Mouse (Mus musculus) heart, adult 11 months (tissue): ENCODE measurements around the gene Gm20532.

Experiments
- DNase-seq: peaks from one replicate; pipeline ENCODE4 v3.0.0; 2022

The Gm20532 gene

GRCm38 (mm10) chr2:26626081-26626480 is 39.6 kb downstream of the Gm20532 start:
- no peak for DNase-seq

GRCm38 (mm10) chr2:26627921-26628739 is 41.7 kb downstream of the Gm20532 start, which contains the start of gene Fam69b:
Gene Fam69b (plus strand): TSS chr2:26628457.
- peak; percentile 99 for DNase-seq

- DNase-seq = peak; percentile 92
Observed at GRCm38 (mm10) chr2:26628792-26629437, 42.5 kb downstream of the Gm20532 start.

DNA sequence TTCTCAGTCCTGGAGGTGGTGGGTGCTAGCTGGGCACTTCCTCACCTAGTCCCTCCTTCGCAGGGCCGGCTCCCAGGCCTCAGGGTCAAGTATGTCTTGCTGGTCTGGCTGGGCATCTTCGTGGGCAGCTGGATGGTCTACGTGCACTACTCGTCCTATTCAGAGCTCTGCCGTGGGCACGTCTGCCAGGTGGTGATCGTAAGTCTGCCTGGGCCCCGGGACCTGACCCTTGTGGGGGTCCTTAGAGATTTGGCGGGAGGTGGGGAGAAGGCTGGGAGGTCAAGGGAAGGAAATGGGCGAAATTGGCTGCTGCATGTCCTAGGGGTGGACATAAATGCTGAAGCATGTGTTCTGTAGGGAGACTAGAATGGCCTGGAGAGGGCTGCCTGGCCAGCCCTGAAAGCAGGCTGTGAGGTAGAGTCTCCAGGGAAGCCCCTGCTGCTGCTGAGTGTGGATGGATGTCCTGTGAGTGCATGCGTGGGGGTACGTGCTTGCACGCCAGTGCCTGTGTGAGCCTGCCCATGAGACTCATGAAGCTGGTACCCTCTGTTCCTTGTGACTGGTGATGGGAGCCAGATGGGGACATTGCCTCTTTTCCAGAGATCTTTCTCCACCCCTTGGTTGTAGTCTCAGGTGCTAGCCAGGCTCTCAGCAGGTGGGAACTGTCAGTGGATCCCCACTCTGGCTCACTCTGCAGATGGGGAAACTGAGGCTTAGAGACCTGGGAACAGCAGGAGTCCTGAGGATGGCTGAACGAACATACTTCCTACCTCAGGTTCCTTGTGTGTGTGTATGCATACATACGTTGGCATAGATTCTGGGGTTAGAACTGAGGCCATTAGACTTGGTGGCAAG is 46.3 kb downstream of the Gm20532 start:
- DNase-seq = peak; percentile 91

GRCm38 (mm10) chr2:26633953-26634530 is 47.6 kb downstream of the Gm20532 start:
- peak; percentile 90 for DNase-seq

DNA sequence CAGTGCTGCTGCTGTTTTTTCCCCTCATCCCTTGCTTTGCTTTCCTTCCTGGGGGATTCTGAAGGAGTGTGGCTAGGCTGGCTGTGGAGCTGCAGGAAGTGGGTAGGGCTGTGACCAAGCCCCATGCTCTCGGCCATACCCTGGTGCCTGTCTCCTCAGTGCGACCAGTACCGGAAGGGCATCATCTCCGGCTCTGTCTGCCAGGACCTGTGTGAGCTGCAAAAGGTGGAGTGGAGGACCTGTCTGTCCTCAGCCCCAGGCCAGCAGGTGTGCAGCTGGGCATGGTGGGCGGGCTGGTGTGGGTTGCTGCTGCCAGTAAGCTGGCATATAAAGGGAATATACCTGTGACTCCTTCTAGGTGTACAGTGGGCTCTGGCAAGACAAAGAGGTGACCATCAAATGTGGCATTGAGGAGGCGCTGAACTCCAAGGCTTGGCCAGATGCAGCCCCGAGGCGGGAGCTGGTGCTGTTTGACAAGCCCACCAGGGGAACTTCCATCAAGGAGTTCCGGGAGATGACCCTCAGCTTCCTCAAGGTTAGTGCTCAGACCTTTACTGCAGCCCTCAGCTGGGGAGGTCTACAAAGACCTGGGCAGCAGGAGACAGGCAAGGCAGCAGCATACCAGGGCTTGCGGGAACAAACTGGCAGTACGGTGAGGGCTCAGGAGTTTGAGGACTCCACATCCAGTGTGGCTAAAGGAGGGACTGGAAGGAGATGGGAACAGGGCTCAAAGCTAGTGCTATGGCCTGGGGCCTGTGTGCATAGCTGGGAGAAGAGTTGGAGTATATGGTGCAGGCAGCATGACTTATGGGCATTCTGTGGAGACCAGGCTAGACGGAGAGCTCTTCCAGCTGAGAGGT is 48.4 kb downstream of the Gm20532 start:
- peak; percentile 88 for DNase-seq

DNA sequence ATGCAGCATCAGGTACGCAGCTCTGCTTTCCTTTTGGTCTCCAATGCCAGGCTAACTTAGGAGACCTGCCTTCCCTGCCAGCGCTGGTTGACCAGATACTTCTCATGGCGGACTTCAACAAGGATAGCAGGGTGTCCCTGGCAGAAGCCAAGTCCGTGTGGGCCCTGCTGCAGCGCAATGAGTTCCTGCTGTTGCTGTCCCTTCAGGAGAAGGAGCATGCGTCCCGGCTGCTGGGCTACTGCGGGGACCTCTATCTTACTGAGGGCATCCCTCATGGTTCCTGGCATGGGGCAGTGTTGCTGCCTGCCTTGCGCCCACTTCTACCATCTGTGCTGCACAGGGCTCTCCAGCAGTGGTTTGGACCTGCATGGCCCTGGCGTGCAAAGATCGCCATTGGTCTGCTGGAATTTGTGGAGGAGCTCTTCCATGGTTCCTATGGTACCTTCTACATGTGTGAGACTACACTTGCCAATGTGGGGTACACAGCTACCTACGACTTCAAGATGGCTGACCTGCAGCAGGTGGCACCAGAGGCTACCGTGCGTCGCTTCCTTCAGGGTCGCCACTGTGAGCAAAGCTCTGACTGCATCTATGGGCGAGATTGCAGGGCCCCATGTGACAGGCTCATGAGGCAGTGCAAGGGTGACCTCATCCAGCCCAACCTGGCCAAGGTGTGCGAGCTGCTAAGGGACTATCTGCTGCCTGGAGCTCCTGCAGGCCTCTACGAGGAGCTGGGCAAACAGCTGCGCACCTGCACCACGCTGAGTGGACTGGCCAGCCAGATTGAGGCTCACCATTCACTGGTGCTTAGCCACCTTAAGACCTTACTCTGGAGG is 49.3 kb downstream of the Gm20532 start:
- peak; percentile 89 for DNase-seq

- DNase-seq = no peak
Observed at GRCm38 (mm10) chr2:26636325-26636635, 49.8 kb downstream of the Gm20532 start.

DNA sequence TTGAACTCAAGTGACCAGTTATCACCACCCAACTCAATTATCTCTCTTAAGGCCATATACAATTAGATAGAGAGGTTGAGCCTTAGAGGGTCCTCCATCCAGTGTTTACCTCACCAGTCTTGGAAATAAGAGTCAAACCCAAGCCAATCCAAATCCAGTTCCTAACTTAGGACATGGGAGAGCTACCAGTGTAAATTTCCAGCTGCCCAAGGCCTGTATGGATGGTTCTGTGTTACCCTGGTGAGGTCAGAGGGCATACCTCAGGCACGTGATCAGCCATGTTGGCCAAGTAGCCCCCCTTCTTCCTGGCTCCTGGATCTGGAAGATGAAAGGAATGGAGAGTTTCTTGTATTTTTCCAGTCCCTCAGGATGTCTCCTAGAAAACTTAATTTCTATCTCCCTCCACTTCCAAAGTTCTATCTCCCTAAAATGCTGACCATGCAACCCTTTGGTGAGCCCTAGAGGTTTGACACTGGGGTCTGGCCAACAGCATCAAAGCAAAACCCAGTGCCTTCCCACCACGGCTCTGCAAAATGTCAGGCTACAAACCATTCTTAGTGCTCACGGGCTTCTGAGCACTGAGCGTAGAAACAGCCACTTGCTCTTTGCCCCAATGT is 51.0 kb downstream of the Gm20532 start:
- DNase-seq = peak; percentile 78

GRCm38 (mm10) chr2:26638039-26638438 is 51.6 kb downstream of the Gm20532 start:
- peak; percentile 79 for DNase-seq

- DNase-seq = peak; percentile 81
Observed at GRCm38 (mm10) chr2:26638572-26638971, 52.1 kb downstream of the Gm20532 start.

GRCm38 (mm10) chr2:26639083-26639482 is 52.6 kb downstream of the Gm20532 start:
- DNase-seq = peak; percentile 92

- peak; percentile 99 for DNase-seq
Observed at GRCm38 (mm10) chr2:26639838-26640830, 53.7 kb downstream of the Gm20532 start.

- peak; percentile 81 for DNase-seq
Observed at GRCm38 (mm10) chr2:26641006-26641647, 54.7 kb downstream of the Gm20532 start.

GRCm38 (mm10) chr2:26643942-26644341 is 57.5 kb downstream of the Gm20532 start:
- DNase-seq = peak; percentile 88

DNA sequence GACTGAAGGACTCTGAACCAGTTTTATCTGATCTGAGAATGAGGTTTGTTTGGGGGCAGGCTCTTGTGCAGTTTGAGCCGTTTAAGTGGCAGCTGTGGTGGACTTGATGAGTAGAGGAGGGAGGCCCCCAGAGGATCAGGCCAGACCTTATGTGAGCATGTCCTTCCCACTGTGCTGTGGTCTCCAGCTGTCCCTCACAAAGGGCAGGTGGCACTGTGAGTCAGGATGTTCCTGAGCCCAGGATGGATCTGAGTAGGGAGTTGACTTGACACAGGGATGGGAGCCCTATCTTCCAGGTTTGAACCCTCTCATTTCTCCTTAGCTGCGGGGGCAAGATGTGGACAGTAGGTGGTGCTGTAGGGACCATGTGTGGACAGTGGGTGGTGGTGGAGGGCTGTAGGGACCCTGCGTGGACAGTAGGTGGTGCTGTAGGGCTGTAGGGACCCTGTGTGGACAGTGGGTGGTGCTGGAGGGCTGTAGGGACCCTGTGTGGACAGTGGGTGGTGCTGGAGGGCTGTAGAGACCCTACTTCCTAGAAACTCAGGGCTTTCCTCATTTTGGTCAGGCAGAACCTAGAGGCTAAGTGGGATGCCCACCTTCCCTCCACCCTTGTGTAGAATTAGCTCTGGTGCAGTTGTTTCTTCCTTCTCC is 60.3 kb downstream of the Gm20532 start:
- DNase-seq = peak; percentile 98

DNA sequence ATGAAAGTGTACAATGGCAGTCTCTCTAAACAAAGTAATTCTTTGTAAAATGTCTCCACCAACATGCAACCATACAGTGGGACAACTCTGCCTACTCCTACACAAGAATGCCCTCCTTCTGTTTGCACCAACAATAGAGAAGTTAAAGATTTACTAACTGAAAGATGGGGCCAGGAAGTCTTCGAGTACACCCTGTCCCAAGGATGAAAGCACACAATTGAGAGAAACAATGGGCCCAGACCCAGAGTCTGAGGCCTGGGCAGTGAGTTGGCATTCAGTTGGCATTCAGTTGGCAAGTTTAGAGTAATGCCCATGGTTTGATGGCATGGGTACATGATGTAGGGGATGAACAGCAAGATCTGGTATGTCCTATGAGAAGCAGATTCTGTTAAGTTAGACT is 68.2 kb downstream of the Gm20532 start:
- DNase-seq = peak; percentile 53

DNA sequence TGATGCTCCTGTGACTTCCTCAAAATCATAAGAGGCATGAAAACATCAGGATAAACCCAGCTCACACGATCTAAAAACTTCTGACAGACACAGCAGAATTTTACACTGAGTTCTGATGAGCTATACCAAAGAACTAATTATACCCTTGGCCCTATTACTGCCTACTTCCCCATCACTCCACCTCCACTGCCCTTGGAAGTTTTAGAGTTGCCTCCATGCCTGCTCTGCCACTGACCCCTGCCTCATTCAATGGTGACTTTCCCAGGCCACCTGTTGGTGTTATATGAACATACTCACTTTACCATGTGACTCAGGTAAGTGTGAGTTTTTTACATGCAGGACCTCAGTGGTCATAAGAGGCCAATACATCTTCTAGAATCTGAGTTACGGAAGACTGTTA is 71.0 kb downstream of the Gm20532 start:
- peak; percentile 83 for DNase-seq
